Mouse (Mus musculus) liver, embryonic 14.5 days (tissue): ENCODE results near the gene Sar1a.

Source experiments
- CTCF ChIP-seq: IDR thresholded peaks from 2 replicates; pipeline ENCODE4 v1.5.1; 2016; ENCODE audit warnings: antibody characterized with exemption, low read depth, control low read depth
- EP300 ChIP-seq: IDR thresholded peaks from 2 replicates; pipeline ENCODE4 v1.6.1; 2016; ENCODE audit warnings: antibody characterized with exemption, low read depth

DNA sequence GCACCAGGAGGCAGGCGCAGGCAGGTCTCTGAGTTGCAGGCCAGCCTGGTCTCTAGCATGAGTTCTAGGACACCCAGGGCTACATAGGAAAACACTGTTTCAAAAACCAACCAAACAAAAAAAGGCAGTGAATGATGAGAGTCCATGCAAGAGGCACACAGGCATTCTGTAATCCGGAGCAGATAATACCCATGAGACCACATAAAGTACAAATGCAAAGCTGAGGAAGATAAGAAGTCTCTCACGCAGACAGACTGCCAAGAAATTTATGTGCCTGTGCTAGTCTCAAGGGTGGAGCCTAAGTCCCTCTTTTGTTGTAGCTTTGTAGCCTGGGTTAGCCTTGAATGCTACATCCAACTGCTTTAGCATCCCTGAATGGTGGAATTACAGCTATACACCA lies 14.4 kb upstream of the Sar1a start:
- TF ChIP-seq CTCF: no peak
- TF ChIP-seq EP300: no peak
